Mouse (Mus musculus) gastrocnemius, postnatal 14 days (tissue): ENCODE measurements around the gene Gabrb1. TPM values are rescaled to one million over a fixed set of nuclear protein-coding genes. Genes with fewer than 3 reads are reported as not detected.
"Not testable (repeated sequence)": the region's sequence is repeated elsewhere in the genome, so short reads cannot be mapped to it uniquely, and the experiment has no call there.

ENCODE experiments used
- DNase-seq: peaks from one replicate; pipeline ENCODE4 v3.0.0; 2021; ENCODE audit warnings: mixed read lengths
- intact Hi-C: fragments of 180-260 bp; cut with DNase I; formaldehyde crosslinking; loops from one replicate; pipeline ENCODE4 v1.15.1; 2025; ENCODE audit warnings: low total_unique reads
- total RNA-seq, 2 experiments: library from RNA; stranded (reverse); gene quantifications; 2 replicates each; pipeline ENCODE4 v1.2.3; 2021

Gabrb1 gene
- total RNA-seq, 2 experiments from 2014 or later, result 0.02 TPM; not detected in 1

GRCm38 (mm10) chr5:71986561-71986960 lies 328.6 kb downstream of the Gabrb1 start:
- DNase-seq, result no peak
- intact Hi-C loops, result no loop called here

- intact Hi-C loops, result no loop called here
- DNase-seq, result no peak
These were observed 329.1 kb downstream of the Gabrb1 start for GRCm38 (mm10) chr5:71986983-71987398.

- DNase-seq, result no peak
- intact Hi-C loops, result no loop called here
These were observed 341.6 kb downstream of the Gabrb1 start for GRCm38 (mm10) chr5:71999466-71999865.

- no peak for DNase-seq
These were observed 346.0 kb downstream of the Gabrb1 start for GRCm38 (mm10) chr5:72003811-72004435.

GRCm38 (mm10) chr5:72036954-72037353 lies 379.0 kb downstream of the Gabrb1 start:
- intact Hi-C loops, result no loop called here
- no peak for DNase-seq

More at GRCm38 (mm10) chr5:72003811-72004435, 346.0 kb downstream of the Gabrb1 start:
- intact Hi-C loops, result no loop called here

- intact Hi-C loops, result no loop called here
These were observed 385.6 kb downstream of the Gabrb1 start for GRCm38 (mm10) chr5:72043226-72044151.

GRCm38 (mm10) chr5:72046261-72046660 lies 388.3 kb downstream of the Gabrb1 start:
- intact Hi-C loops, result no loop called here
- no peak for DNase-seq

More at GRCm38 (mm10) chr5:72043226-72044151, 385.6 kb downstream of the Gabrb1 start:
- DNase-seq, result no peak

GRCm38 (mm10) chr5:72064079-72064478 lies 406.2 kb downstream of the Gabrb1 start:
- no peak for DNase-seq
- intact Hi-C loops, result no loop called here

GRCm38 (mm10) chr5:72068826-72069225 lies 410.9 kb downstream of the Gabrb1 start:
- no peak for DNase-seq
- intact Hi-C loops, result no loop called here

GRCm38 (mm10) chr5:72069398-72069797 lies 411.5 kb downstream of the Gabrb1 start:
- DNase-seq, intact Hi-C loops: not testable (repeated sequence)

GRCm38 (mm10) chr5:72076781-72077180 lies 418.9 kb downstream of the Gabrb1 start:
- DNase-seq, result no peak
- intact Hi-C loops, result no loop called here

- intact Hi-C loops, result no loop called here
- no peak for DNase-seq
These were observed 428.6 kb downstream of the Gabrb1 start for GRCm38 (mm10) chr5:72086518-72086917.

GRCm38 (mm10) chr5:72094582-72094981 lies 436.7 kb downstream of the Gabrb1 start:
- intact Hi-C loops, result loop anchor here (10.0 kb wide), 1 partner anchor 590 kb away; no protein-coding TSS in a partner anchor
- DNase-seq, result no peak

GRCm38 (mm10) chr5:72095015-72095414 lies 437.1 kb downstream of the Gabrb1 start:
- intact Hi-C loops, result loop anchor here (10.0 kb wide), 1 partner anchor 590 kb away; no protein-coding TSS in a partner anchor
- no peak for DNase-seq

- no peak for DNase-seq
- intact Hi-C loops, result no loop called here
These were observed 446.5 kb downstream of the Gabrb1 start for GRCm38 (mm10) chr5:72104274-72104921.

- DNase-seq, result no peak
- intact Hi-C loops, result no loop called here
These were observed 464.6 kb downstream of the Gabrb1 start for GRCm38 (mm10) chr5:72122414-72123037.

GRCm38 (mm10) chr5:72126681-72127080 lies 468.8 kb downstream of the Gabrb1 start:
- intact Hi-C loops, result no loop called here
- DNase-seq, result no peak

- no peak for DNase-seq
- intact Hi-C loops, result no loop called here
These were observed 476.0 kb downstream of the Gabrb1 start for GRCm38 (mm10) chr5:72133906-72134305.

- intact Hi-C loops, result no loop called here
- no peak for DNase-seq
These were observed 480.3 kb downstream of the Gabrb1 start for GRCm38 (mm10) chr5:72138256-72138655.

GRCm38 (mm10) chr5:72139619-72140018 lies 481.7 kb downstream of the Gabrb1 start:
- intact Hi-C loops, result no loop called here
- no peak for DNase-seq
